Mouse (Mus musculus) ovary, postnatal 36 days (tissue): ENCODE measurements around the gene Klf11.
"Not testable (repeated sequence)": the region's sequence is repeated elsewhere in the genome, so short reads cannot be mapped to it uniquely, and the experiment has no call there.

Experiments used
- DNase-seq: peaks from one replicate; pipeline ENCODE4 v3.0.0; 2022; ENCODE audit warnings: low spot score, mixed read lengths

Klf11 gene

GRCm38 (mm10) chr12:24654065-24654862, 3.2 kb downstream of the Klf11 start:
- DNase-seq, result no peak

GRCm38 (mm10) chr12:24656436-24656835, 5.4 kb downstream of the Klf11 start:
- DNase-seq, result no peak

GRCm38 (mm10) chr12:24658998-24659397, 7.9 kb downstream of the Klf11 start:
- DNase-seq, result no peak

GRCm38 (mm10) chr12:24659923-24660322, 8.8 kb downstream of the Klf11 start:
- no peak for DNase-seq

- no peak for DNase-seq
These were observed 10.0 kb downstream of the Klf11 start for GRCm38 (mm10) chr12:24661100-24661499.

- DNase-seq, result no peak
These were observed 11.1 kb downstream of the Klf11 start for GRCm38 (mm10) chr12:24662131-24662530.

- DNase-seq, result no peak
These were observed 29.0 kb downstream of the Klf11 start for GRCm38 (mm10) chr12:24680096-24680491.

- DNase-seq, result peak; percentile 32
These were observed 29.6 kb downstream of the Klf11 start for GRCm38 (mm10) chr12:24680492-24681285.

GRCm38 (mm10) chr12:24681286-24682023, 30.4 kb downstream of the Klf11 start, which contains the start of gene Cys1:
Gene Cys1, minus strand, starts transcription at chr12:24681813.
- no peak for DNase-seq

GRCm38 (mm10) chr12:24682563-24682962, 31.5 kb downstream of the Klf11 start:
- no peak for DNase-seq

- DNase-seq, result no peak
These were observed 32.4 kb downstream of the Klf11 start for GRCm38 (mm10) chr12:24683461-24683860.

GRCm38 (mm10) chr12:24686038-24686695, 35.1 kb downstream of the Klf11 start:
- DNase-seq, result no peak

GRCm38 (mm10) chr12:24686696-24687346, 35.7 kb downstream of the Klf11 start:
- no peak for DNase-seq

- DNase-seq, result no peak
These were observed 39.3 kb downstream of the Klf11 start for GRCm38 (mm10) chr12:24690351-24690750.

GRCm38 (mm10) chr12:24696500-24697483, 45.7 kb downstream of the Klf11 start:
- peak; percentile 78 for DNase-seq

GRCm38 (mm10) chr12:24697484-24698204, 46.6 kb downstream of the Klf11 start:
- no peak for DNase-seq

GRCm38 (mm10) chr12:24698514-24698913, 47.4 kb downstream of the Klf11 start:
- DNase-seq, result no peak

GRCm38 (mm10) chr12:24699578-24699977, 48.5 kb downstream of the Klf11 start:
- no peak for DNase-seq

GRCm38 (mm10) chr12:24701621-24702020, 50.5 kb downstream of the Klf11 start:
- DNase-seq, result not testable (repeated sequence)
